Mouse (Mus musculus): ENCODE measurements around the gene Baiap2. TPM values are rescaled to one million over a fixed set of nuclear protein-coding genes. Genes with fewer than 3 reads are reported as not detected.

Gene Baiap2
- polyA plus RNA-seq, 1 experiment from 2014 or later, result 21.4 TPM

DNA sequence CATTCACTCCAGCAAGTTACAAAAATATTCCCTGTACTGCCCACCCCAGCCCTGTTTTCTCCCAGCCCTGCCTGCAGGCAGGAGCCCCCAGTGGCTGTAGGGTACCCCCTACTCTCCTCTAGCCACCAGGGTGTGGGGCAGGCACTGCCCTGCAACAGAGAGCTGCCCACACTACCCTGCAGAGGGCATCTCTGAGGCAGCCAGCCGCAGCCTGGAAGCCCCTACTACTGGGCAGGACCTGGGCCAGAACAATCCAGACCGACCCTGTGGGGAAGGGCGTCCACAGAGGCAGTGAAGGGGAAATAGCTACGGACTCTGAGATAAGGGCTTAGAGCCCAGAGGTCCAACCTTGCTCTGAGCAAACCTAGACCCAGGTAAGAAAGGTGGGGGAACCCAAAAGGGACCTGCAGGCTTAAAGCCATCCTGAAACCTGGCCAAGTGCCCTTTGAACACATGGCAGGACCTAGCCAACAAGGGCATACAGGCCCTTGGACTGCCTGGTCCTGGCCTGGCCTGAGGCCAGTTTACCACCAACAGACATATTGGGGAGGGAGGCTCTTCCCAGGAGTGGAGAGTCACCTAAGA lies 65.0 kb downstream of the Baiap2 start:
- WGBS, result 34% methylated on average over 4 of the region's 4 CpGs
- DNase-seq (ENCODE audit: low spot score), result no peak
- 0 out of 2 replicates have a peak, but pooled peaks cover 3% of the 10 kb centered on the region for H3K36me3 ChIP-seq (ENCODE audit: insufficient read depth, low read length)

DNA sequence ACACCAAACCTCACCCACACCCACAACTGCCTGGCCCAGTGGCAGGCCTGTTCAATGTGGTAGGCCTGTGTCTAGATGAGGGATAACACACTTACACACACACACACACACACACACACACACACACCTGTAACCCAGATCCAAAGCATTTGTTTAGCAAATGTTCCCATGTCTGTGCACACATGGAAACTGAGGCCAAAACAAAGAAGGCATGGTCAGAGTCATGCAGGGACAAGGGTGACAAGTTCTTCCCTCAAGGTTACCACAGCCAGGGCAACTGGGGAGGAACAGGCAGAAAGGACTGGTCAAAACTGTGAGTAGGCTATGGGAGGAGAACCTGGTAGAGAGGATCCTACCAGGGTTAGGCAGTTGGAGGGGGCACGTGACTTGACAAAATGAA lies 65.9 kb downstream of the Baiap2 start:
- Histone ChIP-seq H3K4me2 (ENCODE audit: low read length) (no peak overlapping the region), H3K9ac (ENCODE audit: low read depth, low read length) (no peak overlapping the region), H3K27me3 (ENCODE audit: insufficient read depth, low read length) (no peaks in the 10 kb centered on the region), H3K9me3 (replicated peaks; ENCODE audit: low read length) (no peaks in the 10 kb centered on the region), H3K4me1 (replicated peaks; ENCODE audit: insufficient read depth, low read length) (0 out of 2 replicates have a peak, but pooled peaks cover 8% of the 10 kb centered on the region), H3K36me3 (ENCODE audit: insufficient read depth, low read length) (no peaks in the 10 kb centered on the region), H3K4me3 (replicated peaks; ENCODE audit: low read depth, low read length) (no peak overlapping the region), H3K27ac (no peak overlapping the region)
- ATAC-seq (replicated peaks; ENCODE audit: low FRiP score, low read depth) (no peak), DNase-seq (ENCODE audit: low spot score) (no peak)
- 91% methylated on average over 1 of the region's 1 CpGs for WGBS
- no peak for TF ChIP-seq CTCF (IDR thresholded peaks at IDR 0.05; ENCODE audit: low read depth)

More for the DNA sequence above, 65.0 kb downstream of the Baiap2 start:
- peak; percentile 36 for TF ChIP-seq CTCF (IDR thresholded peaks at IDR 0.05; ENCODE audit: low read depth)
- no peak overlapping the region for H3K4me2 ChIP-seq (ENCODE audit: low read length)
- H3K27ac ChIP-seq, result no peak overlapping the region
- no peaks in the 10 kb centered on the region for H3K9me3 ChIP-seq (replicated peaks; ENCODE audit: low read length)
- 0 out of 2 replicates have a peak, but pooled peaks cover 5% of the 10 kb centered on the region for H3K4me1 ChIP-seq (replicated peaks; ENCODE audit: insufficient read depth, low read length)
- no peak overlapping the region for H3K4me3 ChIP-seq (replicated peaks; ENCODE audit: low read depth, low read length)
- ATAC-seq (replicated peaks; ENCODE audit: low FRiP score, low read depth), result peak; percentile 14; the same call in 1 of the 2 replicates
- no peak overlapping the region for H3K9ac ChIP-seq (ENCODE audit: low read depth, low read length)
- no peaks in the 10 kb centered on the region for H3K27me3 ChIP-seq (ENCODE audit: insufficient read depth, low read length)

DNA sequence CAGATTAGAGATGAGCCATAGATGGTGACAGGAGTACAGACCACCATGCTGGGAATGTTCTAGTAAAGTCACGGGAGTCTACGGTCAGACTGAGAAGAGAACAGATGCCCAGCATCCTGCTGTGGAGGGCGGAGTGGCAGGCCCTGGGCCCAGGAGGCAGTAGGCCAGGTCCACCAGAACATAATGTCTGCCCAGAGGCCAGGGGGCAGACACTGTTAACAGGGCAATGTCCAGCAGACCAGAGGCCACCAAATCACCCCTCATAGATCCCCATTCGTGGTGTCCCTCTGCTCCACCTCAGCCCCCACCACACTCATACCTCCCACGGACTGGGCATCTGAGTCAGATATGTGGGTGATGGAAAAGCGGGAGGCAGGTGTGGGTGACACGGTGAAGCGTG lies 66.4 kb downstream of the Baiap2 start:
- Histone ChIP-seq H3K4me1 (replicated peaks; ENCODE audit: insufficient read depth, low read length) (0 out of 2 replicates have a peak, but pooled peaks cover 10% of the 10 kb centered on the region), H3K4me3 (replicated peaks; ENCODE audit: low read depth, low read length) (no peak overlapping the region), H3K36me3 (ENCODE audit: insufficient read depth, low read length) (no peaks in the 10 kb centered on the region), H3K9me3 (replicated peaks; ENCODE audit: low read length) (no peaks in the 10 kb centered on the region), H3K27ac (no peak overlapping the region), H3K27me3 (ENCODE audit: insufficient read depth, low read length) (no peaks in the 10 kb centered on the region), H3K9ac (ENCODE audit: low read depth, low read length) (no peak overlapping the region), H3K4me2 (ENCODE audit: low read length) (no peak overlapping the region)
- 72% methylated on average over 8 of the region's 8 CpGs for WGBS
- no peak for ATAC-seq (replicated peaks; ENCODE audit: low FRiP score, low read depth)
- DNase-seq (ENCODE audit: low spot score), result no peak
- TF ChIP-seq CTCF (IDR thresholded peaks at IDR 0.05; ENCODE audit: low read depth), result no peak

DNA sequence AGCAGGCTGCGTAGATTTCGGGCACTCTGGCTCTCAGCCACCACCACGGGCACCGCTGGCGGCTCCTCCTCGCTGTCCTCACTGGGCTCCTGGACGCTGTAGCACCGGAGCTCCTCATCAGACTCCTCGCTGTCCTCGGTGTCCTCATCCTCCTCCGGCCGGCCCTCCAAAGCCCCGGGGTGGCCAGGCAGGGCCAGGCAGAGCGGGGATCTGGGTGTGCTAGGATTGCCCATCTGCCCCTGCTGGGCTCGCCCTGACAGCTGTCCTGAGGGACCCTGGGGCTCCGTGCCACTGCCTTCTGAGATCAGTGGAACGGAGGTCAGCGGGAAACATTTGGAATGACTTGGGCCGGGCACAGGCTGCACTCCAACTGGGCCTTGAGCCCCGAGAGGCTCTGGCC lies 67.4 kb downstream of the Baiap2 start:
- no peak for TF ChIP-seq CTCF (IDR thresholded peaks at IDR 0.05; ENCODE audit: low read depth)
- Histone ChIP-seq H3K36me3 (ENCODE audit: insufficient read depth, low read length) (no peaks in the 10 kb centered on the region), H3K4me1 (replicated peaks; ENCODE audit: insufficient read depth, low read length) (0 out of 2 replicates have a peak, but pooled peaks cover 10% of the 10 kb centered on the region), H3K4me2 (ENCODE audit: low read length) (no peak overlapping the region), H3K9ac (ENCODE audit: low read depth, low read length) (no peak overlapping the region), H3K27ac (no peak overlapping the region), H3K9me3 (replicated peaks; ENCODE audit: low read length) (no peaks in the 10 kb centered on the region), H3K4me3 (replicated peaks; ENCODE audit: low read depth, low read length) (no peak overlapping the region), H3K27me3 (ENCODE audit: insufficient read depth, low read length) (no peaks in the 10 kb centered on the region)
- ATAC-seq (replicated peaks; ENCODE audit: low FRiP score, low read depth), result no peak
- no peak for DNase-seq (ENCODE audit: low spot score)
- WGBS, result 81% methylated on average over 20 of the region's 20 CpGs

DNA sequence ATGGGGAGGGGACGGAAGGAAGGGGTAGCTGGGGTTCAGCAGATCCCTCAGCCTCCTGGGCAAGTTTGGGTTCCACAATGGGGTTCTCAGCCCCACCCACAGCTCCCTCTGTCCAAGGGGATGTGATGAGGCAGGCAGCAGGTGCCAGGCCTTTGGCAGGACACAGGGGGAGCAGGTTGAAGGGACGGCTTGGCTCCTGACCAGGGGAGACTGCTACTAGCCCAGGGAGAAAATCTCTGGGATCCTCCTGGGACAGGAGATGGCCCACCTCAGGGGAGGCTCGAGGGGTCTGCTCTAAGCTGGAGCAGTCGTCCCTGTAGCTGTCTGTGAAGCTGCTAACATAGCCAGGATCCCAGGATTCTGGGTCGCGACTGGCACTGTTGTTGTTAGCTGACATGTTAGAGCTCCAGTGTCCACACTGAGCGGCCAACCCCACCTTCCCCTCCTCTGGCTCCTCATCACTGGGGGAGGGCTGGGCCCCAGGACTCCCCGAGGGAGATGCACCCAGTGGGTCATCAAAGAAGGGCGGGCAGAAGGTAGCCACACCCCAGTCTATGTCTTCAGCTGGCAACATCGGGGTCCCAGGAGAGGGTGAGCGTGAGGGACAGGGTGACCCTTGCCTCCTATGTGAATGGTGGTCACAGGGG lies 68.7 kb downstream of the Baiap2 start:
- 0 out of 2 replicates have a peak, but pooled peaks cover 10% of the 10 kb centered on the region for H3K4me1 ChIP-seq (replicated peaks; ENCODE audit: insufficient read depth, low read length)
- no peak for TF ChIP-seq CTCF (IDR thresholded peaks at IDR 0.05; ENCODE audit: low read depth)
- H3K9ac ChIP-seq (ENCODE audit: low read depth, low read length), result 0 out of 2 replicates have a peak overlapping the region, but pooled peaks have one; percentile 31
- no peak for DNase-seq (ENCODE audit: low spot score)
- no peaks in the 10 kb centered on the region for H3K9me3 ChIP-seq (replicated peaks; ENCODE audit: low read length)
- no peaks in the 10 kb centered on the region for H3K36me3 ChIP-seq (ENCODE audit: insufficient read depth, low read length)
- no peak for ATAC-seq (replicated peaks; ENCODE audit: low FRiP score, low read depth)
- 78% methylated on average over 11 of the region's 11 CpGs for WGBS
- H3K4me2 ChIP-seq (ENCODE audit: low read length), result peak overlapping the region; percentile 31; the same call in 1 of the 2 replicates
- no peaks in the 10 kb centered on the region for H3K27me3 ChIP-seq (ENCODE audit: insufficient read depth, low read length)
- no peak overlapping the region for H3K4me3 ChIP-seq (replicated peaks; ENCODE audit: low read depth, low read length)
- H3K27ac ChIP-seq, result no peak overlapping the region

DNA sequence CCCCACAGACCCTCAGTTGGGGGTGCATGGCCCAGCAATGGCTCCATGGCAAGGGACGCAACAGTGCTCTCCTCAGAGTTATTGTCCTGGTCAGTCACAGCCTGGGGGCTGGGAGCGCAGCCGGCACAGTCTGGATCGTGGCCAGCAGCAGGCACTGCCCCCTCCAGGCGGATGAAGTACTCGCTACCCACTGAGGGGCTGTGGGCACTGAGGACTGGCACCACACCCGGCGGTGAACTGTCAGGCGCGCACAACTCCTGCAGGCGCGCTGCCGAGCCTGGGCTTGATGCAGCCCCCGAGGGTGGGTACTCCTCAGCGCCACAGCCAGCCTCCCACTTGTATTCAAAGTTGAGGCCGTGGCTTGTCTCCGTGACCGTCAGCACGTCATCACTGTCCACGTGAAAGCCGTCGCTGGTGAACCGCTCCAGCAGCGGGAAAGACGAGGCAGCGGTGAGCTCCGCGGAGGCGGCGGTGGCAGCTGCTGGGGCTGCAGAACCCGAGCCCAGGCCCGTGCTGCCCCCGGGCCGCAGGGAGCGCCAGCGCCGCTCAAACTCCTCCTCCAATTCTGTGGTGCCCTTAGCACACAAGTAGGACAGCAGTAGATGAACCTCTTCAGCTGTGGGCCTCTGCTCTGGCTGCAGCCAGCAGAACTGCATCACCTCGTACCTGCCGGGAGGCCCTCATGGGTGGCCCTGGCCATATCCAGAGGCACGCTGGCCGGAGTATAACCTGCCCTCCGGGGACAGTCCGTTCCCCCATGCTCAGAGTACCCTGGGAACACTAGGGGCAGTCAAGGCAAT lies 69.4 kb downstream of the Baiap2 start:
- H3K9me3 ChIP-seq (replicated peaks; ENCODE audit: low read length), result no peaks in the 10 kb centered on the region
- DNase-seq (ENCODE audit: low spot score), result peak; percentile 41
- H3K4me2 ChIP-seq (ENCODE audit: low read length), result peak overlapping the region; percentile 31
- TF ChIP-seq CTCF (IDR thresholded peaks at IDR 0.05; ENCODE audit: low read depth), result peak; percentile 59
- H3K27me3 ChIP-seq (ENCODE audit: insufficient read depth, low read length), result no peaks in the 10 kb centered on the region
- peak; percentile 18 for ATAC-seq (replicated peaks; ENCODE audit: low FRiP score, low read depth)
- WGBS, result 55% methylated on average over 43 of the region's 43 CpGs
- no peaks in the 10 kb centered on the region for H3K36me3 ChIP-seq (ENCODE audit: insufficient read depth, low read length)
- 0 out of 2 replicates have a peak overlapping the region, but pooled peaks have one; percentile 31 for H3K9ac ChIP-seq (ENCODE audit: low read depth, low read length)
- H3K27ac ChIP-seq, result no peak overlapping the region
- no peak overlapping the region for H3K4me3 ChIP-seq (replicated peaks; ENCODE audit: low read depth, low read length)
- 0 out of 2 replicates have a peak, but pooled peaks cover 10% of the 10 kb centered on the region for H3K4me1 ChIP-seq (replicated peaks; ENCODE audit: insufficient read depth, low read length)

Data from kidney, postnatal 0 days (tissue).